Mouse (Mus musculus): ENCODE measurements around the gene Ankdd1a. TPM values are rescaled to one million over a fixed set of nuclear protein-coding genes. Genes with fewer than 3 reads are reported as not detected.

Gene Ankdd1a
- total and polyA plus RNA-seq, 3 experiments, result 0.22 TPM; not detected in 2

- H3K9me3 ChIP-seq (replicated peaks), result no peaks in the 10 kb centered on the region
- peaks cover 28% of the 10 kb centered on the region for H3K4me1 ChIP-seq (ENCODE audit: insufficient read depth, low read depth, low read length)
- ATAC-seq (ENCODE audit: extremely low read depth, insufficient number of reproducible peaks, low FRiP score, poor library complexity, severe bottlenecking) (no peak), DNase-seq (ENCODE audit: low spot score) (no peak)
- H3K27me3 ChIP-seq (ENCODE audit: insufficient read depth, low read length), result no peaks in the 10 kb centered on the region; the same call in 1 of the 2 replicates
- H3K4me3 ChIP-seq (ENCODE audit: low read depth, low read length), result no peak overlapping the region
- TF ChIP-seq GATA1 (IDR thresholded peaks at IDR 0.05; ENCODE audit: borderline replicate concordance, low read length), result no peak
- no peak for TF ChIP-seq POLR2AphosphoS5 (IDR thresholded peaks at IDR 0.05; ENCODE audit: insufficient replicate concordance, low read depth, low read length)
- TF ChIP-seq GATA2 (IDR thresholded peaks at IDR 0.05; ENCODE audit: borderline replicate concordance, low read depth, low read length), result no peak
- no peak for TF ChIP-seq CTCF (IDR thresholded peaks at IDR 0.05; ENCODE audit: low read depth, low read length)
- no peak for TF ChIP-seq TAL1 (conservative IDR thresholded peaks at IDR 0.05; ENCODE audit: low read depth, low read length)
- peaks cover 97% of the 10 kb centered on the region for H3K36me3 ChIP-seq (replicated peaks)
These were observed 41.0 kb upstream of the Ankdd1a start for GRCm38 (mm10) chr9:65561016-65561415.

GRCm38 (mm10) chr9:65558806-65559205, 38.8 kb upstream of the Ankdd1a start:
- Histone ChIP-seq H3K4me3 (ENCODE audit: low read depth, low read length) (no peak overlapping the region), H3K9me3 (replicated peaks) (no peaks in the 10 kb centered on the region), H3K27me3 (ENCODE audit: insufficient read depth, low read length) (no peaks in the 10 kb centered on the region; the same call in 1 of the 2 replicates), H3K36me3 (replicated peaks) (peaks cover 92% of the 10 kb centered on the region), H3K4me1 (ENCODE audit: insufficient read depth, low read depth, low read length) (peaks cover 49% of the 10 kb centered on the region)
- no peak for ATAC-seq (ENCODE audit: extremely low read depth, insufficient number of reproducible peaks, low FRiP score, poor library complexity, severe bottlenecking)
- DNase-seq (ENCODE audit: low spot score), result no peak
- TF ChIP-seq GATA1 (IDR thresholded peaks at IDR 0.05; ENCODE audit: borderline replicate concordance, low read length) (no peak), POLR2AphosphoS5 (IDR thresholded peaks at IDR 0.05; ENCODE audit: insufficient replicate concordance, low read depth, low read length) (no peak), TAL1 (conservative IDR thresholded peaks at IDR 0.05; ENCODE audit: low read depth, low read length) (no peak), GATA2 (IDR thresholded peaks at IDR 0.05; ENCODE audit: borderline replicate concordance, low read depth, low read length) (no peak), CTCF (IDR thresholded peaks at IDR 0.05; ENCODE audit: low read depth, low read length) (no peak)

GRCm38 (mm10) chr9:65556979-65557378, 37.0 kb upstream of the Ankdd1a start:
- Histone ChIP-seq H3K4me1 (ENCODE audit: insufficient read depth, low read depth, low read length) (peaks cover 54% of the 10 kb centered on the region), H3K36me3 (replicated peaks) (peaks cover 77% of the 10 kb centered on the region), H3K9me3 (replicated peaks) (no peaks in the 10 kb centered on the region), H3K27me3 (ENCODE audit: insufficient read depth, low read length) (no peaks in the 10 kb centered on the region; the same call in 1 of the 2 replicates), H3K4me3 (ENCODE audit: low read depth, low read length) (no peak overlapping the region)
- ATAC-seq (ENCODE audit: extremely low read depth, insufficient number of reproducible peaks, low FRiP score, poor library complexity, severe bottlenecking) (no peak), DNase-seq (ENCODE audit: low spot score) (no peak)
- TF ChIP-seq GATA1 (IDR thresholded peaks at IDR 0.05; ENCODE audit: borderline replicate concordance, low read length), result no peak
- TF ChIP-seq TAL1 (conservative IDR thresholded peaks at IDR 0.05; ENCODE audit: low read depth, low read length), result no peak
- no peak for TF ChIP-seq CTCF (IDR thresholded peaks at IDR 0.05; ENCODE audit: low read depth, low read length)
- TF ChIP-seq POLR2AphosphoS5 (IDR thresholded peaks at IDR 0.05; ENCODE audit: insufficient replicate concordance, low read depth, low read length), result no peak
- no peak for TF ChIP-seq GATA2 (IDR thresholded peaks at IDR 0.05; ENCODE audit: borderline replicate concordance, low read depth, low read length)

- peaks cover 53% of the 10 kb centered on the region for H3K4me1 ChIP-seq (ENCODE audit: insufficient read depth, low read depth, low read length)
- no peak for ATAC-seq (ENCODE audit: extremely low read depth, insufficient number of reproducible peaks, low FRiP score, poor library complexity, severe bottlenecking)
These were observed 36.4 kb upstream of the Ankdd1a start for GRCm38 (mm10) chr9:65556349-65556748.

GRCm38 (mm10) chr9:65555621-65556020, 35.6 kb upstream of the Ankdd1a start:
- H3K9me3 ChIP-seq (replicated peaks), result no peaks in the 10 kb centered on the region
- H3K4me1 ChIP-seq (ENCODE audit: insufficient read depth, low read depth, low read length), result peaks cover 54% of the 10 kb centered on the region
- no peaks in the 10 kb centered on the region; the same call in 1 of the 2 replicates for H3K27me3 ChIP-seq (ENCODE audit: insufficient read depth, low read length)
- H3K36me3 ChIP-seq (replicated peaks), result peaks cover 66% of the 10 kb centered on the region
- no peak for TF ChIP-seq GATA1 (IDR thresholded peaks at IDR 0.05; ENCODE audit: borderline replicate concordance, low read length)
- TF ChIP-seq CTCF (IDR thresholded peaks at IDR 0.05; ENCODE audit: low read depth, low read length), result no peak
- no peak for TF ChIP-seq TAL1 (conservative IDR thresholded peaks at IDR 0.05; ENCODE audit: low read depth, low read length)
- H3K4me3 ChIP-seq (ENCODE audit: low read depth, low read length), result no peak overlapping the region; the same call in 1 of the 2 replicates
- DNase-seq (ENCODE audit: low spot score), result no peak
- no peak for ATAC-seq (ENCODE audit: extremely low read depth, insufficient number of reproducible peaks, low FRiP score, poor library complexity, severe bottlenecking)

More at GRCm38 (mm10) chr9:65556349-65556748, 36.4 kb upstream of the Ankdd1a start:
- peaks cover 72% of the 10 kb centered on the region for H3K36me3 ChIP-seq (replicated peaks)
- TF ChIP-seq GATA1 (IDR thresholded peaks at IDR 0.05; ENCODE audit: borderline replicate concordance, low read length) (no peak), TAL1 (conservative IDR thresholded peaks at IDR 0.05; ENCODE audit: low read depth, low read length) (no peak), POLR2AphosphoS5 (IDR thresholded peaks at IDR 0.05; ENCODE audit: insufficient replicate concordance, low read depth, low read length) (no peak), GATA2 (IDR thresholded peaks at IDR 0.05; ENCODE audit: borderline replicate concordance, low read depth, low read length) (no peak), CTCF (IDR thresholded peaks at IDR 0.05; ENCODE audit: low read depth, low read length) (no peak)
- H3K4me3 ChIP-seq (ENCODE audit: low read depth, low read length), result no peak overlapping the region
- no peak for DNase-seq (ENCODE audit: low spot score)
- H3K9me3 ChIP-seq (replicated peaks), result no peaks in the 10 kb centered on the region
- H3K27me3 ChIP-seq (ENCODE audit: insufficient read depth, low read length), result no peaks in the 10 kb centered on the region; the same call in 1 of the 2 replicates

- no peaks in the 10 kb centered on the region; the same call in 1 of the 2 replicates for H3K27me3 ChIP-seq (ENCODE audit: insufficient read depth, low read length)
- DNase-seq (ENCODE audit: low spot score), result peak; percentile 78
- no peaks in the 10 kb centered on the region for H3K9me3 ChIP-seq (replicated peaks)
- H3K4me1 ChIP-seq (ENCODE audit: insufficient read depth, low read depth, low read length), result peaks cover 60% of the 10 kb centered on the region
- peaks cover 60% of the 10 kb centered on the region for H3K36me3 ChIP-seq (replicated peaks)
- ATAC-seq (ENCODE audit: extremely low read depth, insufficient number of reproducible peaks, low FRiP score, poor library complexity, severe bottlenecking), result peak; percentile 74
- H3K4me3 ChIP-seq (ENCODE audit: low read depth, low read length), result peak overlapping the region; percentile 64; the same call in 1 of the 2 replicates
- TF ChIP-seq TAL1 (conservative IDR thresholded peaks at IDR 0.05; ENCODE audit: low read depth, low read length), result no peak
- no peak for TF ChIP-seq GATA2 (IDR thresholded peaks at IDR 0.05; ENCODE audit: borderline replicate concordance, low read depth, low read length)
- TF ChIP-seq GATA1 (IDR thresholded peaks at IDR 0.05; ENCODE audit: borderline replicate concordance, low read length), result no peak
- TF ChIP-seq POLR2AphosphoS5 (IDR thresholded peaks at IDR 0.05; ENCODE audit: insufficient replicate concordance, low read depth, low read length), result no peak
- TF ChIP-seq CTCF (IDR thresholded peaks at IDR 0.05; ENCODE audit: low read depth, low read length), result no peak
These were observed 35.0 kb upstream of the Ankdd1a start for GRCm38 (mm10) chr9:65555001-65555405.

All from G1E (cell line).